Mouse (Mus musculus) kidney, adult 2 months (tissue): ENCODE data around the gene Il17rd. TPM values are rescaled to one million over a fixed set of nuclear protein-coding genes. Genes with fewer than 3 reads are reported as not detected.

Source experiments
- DNase-seq: peaks from one replicate; pipeline ENCODE4 v3.0.0; 2021
- H3K27ac ChIP-seq: fragments of 200-500 bp; 2 replicates; pipeline ENCODE4 v1.5.1; 2012; ENCODE audit warnings: low read depth, low read length, control low read depth, inconsistent platforms; ENCODE audit not compliant: insufficient read depth
- H3K27me3 ChIP-seq: fragments of 200-500 bp; replicated peaks from 2 replicates; pipeline ENCODE4 v1.6.1; 2012; ENCODE audit warnings: mild to moderate bottlenecking, moderate library complexity, low read length, inconsistent platforms; ENCODE audit not compliant: control insufficient read depth, insufficient read depth
- H3K36me3 ChIP-seq: fragments of 200-500 bp; 2 replicates; pipeline ENCODE4 v1.6.1; 2012; ENCODE audit warnings: mild to moderate bottlenecking, moderate library complexity, low read length, inconsistent platforms; ENCODE audit not compliant: control insufficient read depth, insufficient read depth
- H3K4me1 ChIP-seq: fragments of 200-500 bp; 2 replicates; pipeline ENCODE4 v1.6.1; 2011; ENCODE audit warnings: low read length; ENCODE audit not compliant: control insufficient read depth, insufficient read depth
- H3K4me3 ChIP-seq: fragments of 200-500 bp; 2 replicates; pipeline ENCODE4 v1.5.1; 2011; ENCODE audit warnings: mild to moderate bottlenecking, low read depth, low read length, control low read depth; ENCODE audit not compliant: insufficient read depth
- CTCF ChIP-seq: fragments of 200-500 bp; conservative IDR thresholded peaks from 2 replicates; pipeline ENCODE4 v1.5.1; 2011; ENCODE audit warnings: low read depth, mild to moderate bottlenecking, control low read depth, low read length, moderate library complexity, mixed read lengths; ENCODE audit not compliant: insufficient read depth, insufficient read length
- POLR2A ChIP-seq: fragments of 200-500 bp; IDR thresholded peaks from one replicate; pipeline ENCODE4 v1.6.1; 2011; ENCODE audit warnings: low read depth, low read length, control low read depth
- WGBS: fragments of 180-500 bp; shearing (Covaris S2); methylation state at CpG from one replicate; pipeline ENCODE4 v1.1.7; 2018; 5-methylcytosine and 5-hydroxymethylcytosine counted together
- polyA plus RNA-seq: library from polyadenylated mRNA; depleted of rRNA; stranded (reverse); fragments of >200 nt; gene quantifications from 2 replicates; pipeline ENCODE4 v1.2.3, GENCODE M21; 2012

Il17rd gene
- polyA plus RNA-seq, 1 experiment, result 3.3 TPM

DNA sequence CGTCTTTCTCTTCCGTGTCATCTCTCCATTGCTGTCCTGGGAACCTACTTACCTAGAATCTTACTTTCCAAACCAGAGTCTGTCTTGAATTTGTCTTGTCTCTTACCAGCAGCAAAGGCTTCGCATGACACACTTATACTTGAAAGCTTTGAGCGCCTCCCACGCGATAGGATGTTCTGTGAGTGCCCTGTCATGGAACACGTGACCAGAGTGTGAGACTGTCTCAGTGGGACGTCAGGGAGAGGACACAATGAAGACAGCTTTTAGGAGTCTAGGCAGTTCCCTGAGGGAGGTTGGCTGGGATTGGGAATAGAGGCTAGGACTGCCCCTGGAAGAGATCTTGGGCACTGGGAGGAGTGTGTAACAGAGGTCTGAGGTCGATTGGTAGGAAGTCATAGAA is 57.4 kb downstream of the Il17rd start:
- no peak for TF ChIP-seq POLR2A
- no peak for TF ChIP-seq CTCF
- H3K4me1 ChIP-seq, result 0 out of 2 replicates have a peak, but pooled peaks cover 1% of the 10 kb centered on the region
- H3K4me3 ChIP-seq, result no peak overlapping the region
- no peak for DNase-seq
- no peak overlapping the region for H3K27ac ChIP-seq
- H3K27me3 ChIP-seq, result no peaks in the 10 kb centered on the region
- H3K36me3 ChIP-seq, result no peaks in the 10 kb centered on the region
- 76% methylated on average over 9 of the region's 9 CpGs for WGBS

DNA sequence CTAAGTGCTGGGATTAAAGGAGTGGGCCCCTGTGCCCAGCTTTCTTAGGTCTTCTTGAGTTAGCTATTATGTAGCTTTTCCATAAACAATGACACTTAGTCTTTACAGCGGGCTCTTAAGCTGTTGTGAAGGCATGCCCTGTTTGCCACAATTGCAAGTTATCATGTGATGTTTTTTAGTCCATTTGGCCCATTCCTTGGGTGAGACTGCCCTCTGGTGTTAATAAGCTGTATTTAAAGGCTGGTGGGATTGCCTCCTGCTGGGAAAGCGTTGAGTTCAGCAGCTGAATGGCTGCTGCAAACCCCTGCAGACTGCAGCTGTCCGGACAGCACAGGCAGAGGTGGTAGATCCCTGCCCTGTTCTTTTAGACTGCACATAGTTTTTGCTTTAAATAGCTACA is 58.0 kb downstream of the Il17rd start:
- no peaks in the 10 kb centered on the region for H3K36me3 ChIP-seq
- H3K4me3 ChIP-seq, result no peak overlapping the region
- H3K27me3 ChIP-seq, result no peaks in the 10 kb centered on the region
- 0 out of 2 replicates have a peak, but pooled peaks cover 3% of the 10 kb centered on the region for H3K4me1 ChIP-seq
- no peak overlapping the region for H3K27ac ChIP-seq
- DNase-seq, result peak; percentile 84
- 12% methylated on average over 3 of the region's 3 CpGs for WGBS
- TF ChIP-seq CTCF (peak; percentile 75), POLR2A (no peak)

DNA sequence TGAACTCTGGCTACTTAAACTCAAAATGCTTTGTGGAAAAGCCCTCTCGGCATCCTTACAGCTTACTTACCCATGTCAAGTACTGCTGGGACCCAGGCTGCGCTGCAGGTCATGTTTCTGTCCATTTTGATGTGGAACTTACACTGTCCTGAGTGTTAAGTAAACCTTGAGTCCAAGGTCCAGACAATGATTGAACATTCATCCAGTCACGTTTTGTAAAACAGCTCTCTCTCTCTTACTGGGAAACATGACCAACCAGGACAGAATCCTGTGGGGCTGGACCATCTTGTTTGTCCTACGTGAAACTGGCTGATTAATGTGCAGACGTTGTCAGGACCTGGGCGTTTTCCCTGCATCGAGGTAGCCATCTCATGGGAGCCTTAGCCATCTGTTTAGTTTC is 63.0 kb downstream of the Il17rd start:
- Histone ChIP-seq H3K4me3 (peak overlapping the region; percentile 22; the same call in 1 of the 2 replicates), H3K27ac (peak overlapping the region; percentile 73; the same call in 1 of the 2 replicates), H3K36me3 (no peaks in the 10 kb centered on the region), H3K27me3 (no peaks in the 10 kb centered on the region), H3K4me1 (peaks cover 6% of the 10 kb centered on the region; the same call in 1 of the 2 replicates)
- DNase-seq, result peak; percentile 85
- TF ChIP-seq POLR2A, result no peak
- TF ChIP-seq CTCF, result 0 out of 2 replicates have a peak, but pooled peaks have one; percentile 4
- 48% methylated on average over 7 of the region's 7 CpGs for WGBS

DNA sequence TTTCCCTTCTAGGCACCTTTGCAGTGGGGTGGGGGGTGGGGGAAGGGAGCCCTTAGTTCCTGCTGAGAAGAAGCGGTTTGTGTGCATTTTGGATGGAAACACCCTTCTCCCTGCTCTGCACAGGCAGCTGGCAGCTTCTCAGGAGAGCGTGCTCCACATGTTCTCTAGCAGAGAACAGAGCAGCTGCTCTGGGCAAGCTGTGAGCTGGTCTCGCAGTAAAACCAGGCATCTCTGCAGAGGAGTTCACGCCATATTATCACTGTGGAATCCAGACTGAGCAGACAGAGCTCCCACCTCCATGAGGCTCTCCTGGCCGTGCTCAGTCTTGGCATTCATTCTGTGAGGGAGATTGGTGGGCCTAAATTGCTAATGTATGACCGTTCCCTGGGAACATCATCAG is 64.0 kb downstream of the Il17rd start:
- H3K4me3 ChIP-seq, result no peak overlapping the region
- no peak for TF ChIP-seq POLR2A
- TF ChIP-seq CTCF, result no peak
- no peak overlapping the region for H3K27ac ChIP-seq
- no peak for DNase-seq
- H3K27me3 ChIP-seq, result no peaks in the 10 kb centered on the region
- peaks cover 6% of the 10 kb centered on the region; the same call in 1 of the 2 replicates for H3K4me1 ChIP-seq
- H3K36me3 ChIP-seq, result no peaks in the 10 kb centered on the region
- WGBS, result 88% methylated on average over 6 of the region's 6 CpGs

DNA sequence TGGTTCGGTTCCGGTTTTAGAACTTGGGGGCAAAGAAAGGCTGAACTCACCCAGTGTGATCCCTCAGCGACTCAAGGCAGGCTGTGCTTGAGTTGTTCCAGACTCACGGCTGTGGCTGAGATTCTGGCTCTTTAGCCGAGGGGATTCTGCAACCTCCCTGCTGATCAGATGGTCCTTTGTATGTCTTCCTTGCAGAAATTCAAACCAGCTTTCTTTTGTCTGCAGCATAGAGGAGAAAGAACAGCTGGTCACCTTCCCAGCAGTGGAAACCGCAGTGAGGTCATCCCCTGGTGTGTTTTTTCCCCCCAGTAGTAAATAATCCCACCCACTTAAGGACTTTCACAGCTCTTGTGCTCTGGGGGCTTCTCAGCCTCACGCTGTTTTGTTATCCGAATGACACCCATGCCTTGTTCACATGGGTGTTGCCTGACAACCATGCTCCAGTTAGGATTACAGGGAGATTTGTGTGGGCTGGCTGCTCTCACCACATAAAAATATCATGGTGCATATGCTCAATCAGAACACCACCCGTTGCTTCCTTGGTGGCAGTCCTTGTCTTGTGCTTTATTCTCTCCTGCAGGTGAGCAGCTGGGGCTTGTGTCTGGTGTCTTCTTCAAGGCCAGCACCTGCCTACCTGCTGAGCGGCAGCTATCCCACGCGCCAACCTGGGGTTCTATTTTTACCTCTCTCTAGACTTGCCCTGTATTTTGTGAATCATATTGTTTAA is 67.2 kb downstream of the Il17rd start:
- H3K4me1 ChIP-seq, result peaks cover 6% of the 10 kb centered on the region; the same call in 1 of the 2 replicates
- no peaks in the 10 kb centered on the region for H3K27me3 ChIP-seq
- H3K27ac ChIP-seq, result no peak overlapping the region
- TF ChIP-seq CTCF (no peak), POLR2A (no peak)
- H3K36me3 ChIP-seq, result no peaks in the 10 kb centered on the region
- WGBS, result 81% methylated on average over 12 of the region's 12 CpGs
- no peak for DNase-seq
- no peak overlapping the region for H3K4me3 ChIP-seq

DNA sequence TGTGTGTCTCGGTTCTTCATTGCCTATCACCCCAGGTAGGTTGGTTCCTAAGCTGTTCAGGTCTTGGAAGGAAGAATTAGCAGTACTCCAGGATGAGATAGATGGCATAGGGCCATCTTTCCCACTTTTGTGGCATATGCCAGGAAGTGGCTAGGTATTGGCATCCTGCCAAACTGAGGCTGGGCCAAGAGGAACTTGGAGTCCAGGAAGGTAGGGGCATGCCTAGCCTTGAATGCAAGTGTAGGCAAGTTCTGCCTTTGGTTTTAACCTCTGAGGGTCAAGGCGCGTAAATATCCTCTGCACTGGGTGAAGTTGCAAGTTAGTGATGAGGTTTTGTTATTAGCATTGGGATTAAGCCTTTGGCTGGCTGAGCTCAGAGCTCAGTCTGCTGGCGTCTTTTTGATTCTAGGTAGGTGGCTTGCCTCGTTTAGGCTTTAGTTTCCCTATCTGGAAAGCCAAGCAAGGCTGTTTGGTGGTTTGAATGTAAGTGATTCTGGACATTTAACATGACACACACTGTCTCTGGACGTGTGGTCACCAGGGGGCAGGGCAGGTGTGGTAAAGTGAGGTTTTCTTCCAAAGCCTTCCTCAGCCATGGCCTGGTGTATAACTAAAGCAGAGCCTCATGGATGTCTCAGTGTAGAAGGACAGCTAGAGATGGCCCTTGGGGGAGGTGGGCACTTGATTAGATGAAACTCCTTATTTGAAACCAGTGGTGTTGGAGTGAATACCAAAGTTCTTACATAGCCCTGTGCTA is 70.2 kb downstream of the Il17rd start:
- TF ChIP-seq CTCF (peak; percentile 62), POLR2A (no peak)
- DNase-seq, result peak; percentile 80
- Histone ChIP-seq H3K4me1 (no peaks in the 10 kb centered on the region), H3K27ac (no peak overlapping the region), H3K36me3 (no peaks in the 10 kb centered on the region), H3K4me3 (no peak overlapping the region), H3K27me3 (no peaks in the 10 kb centered on the region)
- 45% methylated on average over 6 of the region's 6 CpGs for WGBS
